ENCODE assay signal across 23 mouse cellular contexts in genomic region chr1:93649604-93650172, GRCm38 (mm10). TPM values are rescaled to one million over a fixed set of nuclear protein-coding genes. Genes with fewer than 3 reads are reported as not detected.
DNase-seq lines count a peak whose midpoint lies in the region; ATAC-seq and TF ChIP-seq lines count a peak whose summit lies in the region.
"Had no signal": no experiment of that assay in that cellular context is flagged by ENCODE, and none has a peak within 500 bp of the region (broad histone marks: within the 10 kb centered on the region; RNA-seq: fewer than 3 reads in every experiment).

No protein-coding gene starts in this region.

- intact Hi-C loops in left cerebral cortex, adult 2 months (cut with DNase I): no loop called here
- intact Hi-C loops in left cerebral cortex, postnatal 10 days (cut with DNase I): no loop called here

- no peak for DNase-seq in frontal cortex, postnatal 14 days (ENCODE audit: low spot score in 2 of 2)
- DNase-seq in left cerebral cortex, adult 2 months (ENCODE audit: extremely low spot score in 1 of 2, low spot score in 2 of 2): no peak
- DNase-seq in left cerebral cortex, postnatal 10 days (ENCODE audit: extremely low spot score in 1 of 2, low spot score in 2 of 2): no peak
- peak; percentile 17 for DNase-seq in brain, adult 2 months (ENCODE audit: low read depth, low spot score)
- no peak for DNase-seq in spleen, postnatal 10 days (ENCODE audit: low spot score in 2 of 2)
- DNase-seq in urinary bladder, postnatal 10 days (ENCODE audit: low spot score): no peak
- DNase-seq: adrenal gland, adult 8-10 months; cerebellum, adult 18-20 months; cerebellum, adult 9-11 months; cerebellum, postnatal 36 days; gastrocnemius, postnatal 36 days; heart, adult 11 months had no signal

- no peak overlapping the region for H3K4me3 ChIP-seq in left cerebral cortex, adult 2 months
- H3K4me3 ChIP-seq: embryonic facial prominence, embryonic 10.5 days; erythroblast, embryonic 14.5 days; forebrain, embryonic 10.5 days; forebrain, embryonic 15.5 days; heart, embryonic 15.5 days; hindbrain, embryonic 12.5 days had no signal

- peak; percentile 70 for ATAC-seq in frontal cortex, adult (ENCODE audit: low TSS enrichment)
- ATAC-seq in megakaryocyte progenitor cell, adult 5-6 weeks (replicated peaks; ENCODE audit: poor library complexity): peak; percentile 80
- ATAC-seq: forebrain, embryonic 15.5 days; hindbrain, embryonic 16.5 days; inflammation-experienced regulatory T-cells, adult 6 months; intestine, postnatal 0 days had no signal

- TF ChIP-seq CTCF in left cerebral cortex, adult 2 months (IDR thresholded peaks at IDR 0.05): no peak

- peak overlapping the region; percentile 61 for H3K27ac ChIP-seq in left cerebral cortex, adult 2 months
- H3K27ac ChIP-seq: embryonic facial prominence, embryonic 10.5 days; forebrain, embryonic 10.5 days; forebrain, embryonic 15.5 days; heart, embryonic 15.5 days; hindbrain, embryonic 12.5 days had no signal

RNA-seq across cellular contexts. Expression of gene Stk25, which starts 8.8 kb away (rescaled TPM):
- 100 to 1,000 TPM; 360 to 388 TPM for total RNA-seq in left cerebral cortex, adult 2 months (2021)
- 100 to 1,000 TPM; 390 TPM for total RNA-seq in left cerebral cortex, postnatal 10 days (2021)
- 23.4 and 28.8 TPM in 2 replicates for total RNA-seq in megakaryocyte progenitor cell, adult 5-6 weeks (2015)
- 28.6 and 47.7 TPM in 2 replicates for total RNA-seq in megakaryocyte progenitor cell, adult 5-6 weeks (2017)

RNA-seq across cellular contexts. Expression of gene Bok, which starts 35.8 kb away (rescaled TPM):
- total RNA-seq in left cerebral cortex, adult 2 months (2021): 10 to 100 TPM; 33.2 to 35.8 TPM
- total RNA-seq in left cerebral cortex, postnatal 10 days (2021): 10 to 100 TPM; 25.0 to 26.6 TPM
- 0.17 TPM in 1 of 2 replicates, not detected in the other for total RNA-seq in megakaryocyte progenitor cell, adult 5-6 weeks (2015)
- 0.92 TPM in 1 of 2 replicates, not detected in the other for total RNA-seq in megakaryocyte progenitor cell, adult 5-6 weeks (2017)

Comparison
In these comparisons a context has a peak if more than half of its experiments do, and no peak if none do; other contexts are left out.
1. RNA of gene Stk25, which starts 8.8 kb away (total RNA-seq): 390 TPM in left cerebral cortex, postnatal 10 days and 360 to 388 TPM in left cerebral cortex, adult 2 months; 23.4 to 47.7 TPM in megakaryocyte progenitor cell, adult 5-6 weeks; every median in the first group is over 4 times any median in the second.
2. RNA of gene Bok, which starts 35.8 kb away (total RNA-seq): 33.2 to 35.8 TPM in left cerebral cortex, adult 2 months and 25.0 to 26.6 TPM in left cerebral cortex, postnatal 10 days; 0.17 to 0.92 TPM in megakaryocyte progenitor cell, adult 5-6 weeks; every median in the first group is over 10 times any median in the second.